Mouse (Mus musculus): ENCODE results near the gene Lrpprc. TPM values are rescaled to one million over a fixed set of nuclear protein-coding genes. Genes with fewer than 3 reads are reported as not detected.

Lrpprc gene
- polyA plus RNA-seq, 1 experiment from 2014 or later = 36.5 TPM

GRCm38 (mm10) chr17:84709403-84709851 lies 81.2 kb downstream of the Lrpprc start:
- no peak overlapping the region for H3K9ac ChIP-seq

DNA sequence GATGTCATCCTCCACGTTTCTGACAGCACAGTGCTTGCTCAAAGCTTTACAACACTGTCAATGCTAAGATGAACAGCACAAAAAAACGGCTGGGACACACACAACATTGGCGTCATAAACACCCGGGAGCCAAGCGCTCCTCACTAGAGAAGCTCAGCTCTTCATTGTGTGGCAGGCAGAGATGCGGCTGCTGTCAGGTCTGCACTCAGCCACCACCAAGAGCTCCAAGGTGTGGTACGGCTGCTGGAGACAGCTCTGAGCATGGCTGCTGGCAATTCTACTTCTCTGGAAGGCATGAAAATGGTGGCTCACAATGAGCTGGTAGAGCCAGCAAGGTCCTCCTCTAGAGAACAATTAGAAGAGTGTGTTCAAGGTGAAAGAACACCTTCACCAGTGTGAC lies 81.8 kb downstream of the Lrpprc start:
- H3K27ac ChIP-seq = no peak overlapping the region

More at GRCm38 (mm10) chr17:84709403-84709851, 81.2 kb downstream of the Lrpprc start:
- Histone ChIP-seq H3K27ac (peak overlapping the region; percentile 59), H3K4me2 (peak overlapping the region; percentile 36), H3K9me3 (replicated peaks) (no peaks in the 10 kb centered on the region), H3K27me3 (peaks cover 17% of the 10 kb centered on the region), H3K36me3 (ENCODE audit: poor library complexity, severe bottlenecking) (peaks cover 32% of the 10 kb centered on the region; the same call in 1 of the 2 replicates), H3K4me3 (no peak overlapping the region), H3K4me1 (peaks cover 34% of the 10 kb centered on the region)
- 23% methylated on average over 17 of the region's 17 CpGs for WGBS
- peak; percentile 54 for ATAC-seq

GRCm38 (mm10) chr17:84707407-84707806 lies 83.2 kb downstream of the Lrpprc start:
- Histone ChIP-seq H3K36me3 (ENCODE audit: poor library complexity, severe bottlenecking) (peaks cover 31% of the 10 kb centered on the region; the same call in 1 of the 2 replicates), H3K27me3 (peaks cover 17% of the 10 kb centered on the region), H3K4me3 (no peak overlapping the region), H3K27ac (no peak overlapping the region), H3K9ac (no peak overlapping the region), H3K4me2 (no peak overlapping the region), H3K9me3 (replicated peaks) (no peaks in the 10 kb centered on the region), H3K4me1 (peaks cover 32% of the 10 kb centered on the region)
- ATAC-seq = no peak
- 71% methylated on average over 4 of the region's 4 CpGs for WGBS

More for the DNA sequence above, 81.8 kb downstream of the Lrpprc start:
- Histone ChIP-seq H3K4me1 (peaks cover 30% of the 10 kb centered on the region), H3K4me3 (no peak overlapping the region), H3K27me3 (peaks cover 17% of the 10 kb centered on the region), H3K9ac (no peak overlapping the region), H3K4me2 (peak overlapping the region; percentile 36; the same call in 1 of the 2 replicates), H3K9me3 (replicated peaks) (no peaks in the 10 kb centered on the region), H3K36me3 (ENCODE audit: poor library complexity, severe bottlenecking) (peaks cover 35% of the 10 kb centered on the region; the same call in 1 of the 2 replicates)
- WGBS = 72% methylated on average over 7 of the region's 7 CpGs
- ATAC-seq = 0 out of 2 replicates have a peak, but pooled peaks have one; percentile 14

GRCm38 (mm10) chr17:84698727-84699126 lies 91.9 kb downstream of the Lrpprc start:
- Histone ChIP-seq H3K27ac (no peak overlapping the region), H3K4me3 (no peak overlapping the region), H3K9ac (no peak overlapping the region), H3K27me3 (peaks cover 15% of the 10 kb centered on the region), H3K9me3 (replicated peaks) (no peaks in the 10 kb centered on the region), H3K4me2 (no peak overlapping the region), H3K4me1 (0 out of 2 replicates have a peak, but pooled peaks cover 6% of the 10 kb centered on the region), H3K36me3 (ENCODE audit: poor library complexity, severe bottlenecking) (no peaks in the 10 kb centered on the region)
- 21% methylated on average over 5 of the region's 5 CpGs for WGBS
- ATAC-seq = peak; percentile 70

DNA sequence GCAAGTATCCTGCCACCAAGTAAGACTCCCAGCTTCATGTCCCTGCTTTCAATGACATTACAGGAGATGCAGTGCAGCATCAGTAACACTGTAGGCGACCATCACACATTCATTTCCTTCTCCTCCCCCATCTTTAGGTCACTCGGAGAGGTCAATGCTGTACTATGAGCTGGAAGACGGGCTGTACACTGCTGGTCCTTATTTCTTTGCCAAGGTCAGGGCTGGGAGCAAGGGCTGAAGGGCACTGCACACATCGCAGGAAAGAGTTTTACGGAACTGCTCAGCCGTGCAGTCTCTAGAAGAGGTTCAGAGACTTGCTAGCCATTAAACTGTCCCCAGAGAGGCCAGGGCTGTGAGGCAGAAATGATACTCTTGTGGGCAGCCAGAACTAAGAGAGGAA lies 94.1 kb downstream of the Lrpprc start:
- ATAC-seq = no peak
- WGBS = 71% methylated on average over 6 of the region's 6 CpGs
- H3K27me3 ChIP-seq = peaks cover 15% of the 10 kb centered on the region
- H3K4me3 ChIP-seq = no peak overlapping the region
- no peak overlapping the region for H3K27ac ChIP-seq
- no peaks in the 10 kb centered on the region for H3K9me3 ChIP-seq (replicated peaks)
- H3K9ac ChIP-seq = no peak overlapping the region
- no peaks in the 10 kb centered on the region for H3K4me1 ChIP-seq
- no peak overlapping the region for H3K4me2 ChIP-seq
- H3K36me3 ChIP-seq (ENCODE audit: poor library complexity, severe bottlenecking) = no peaks in the 10 kb centered on the region

DNA sequence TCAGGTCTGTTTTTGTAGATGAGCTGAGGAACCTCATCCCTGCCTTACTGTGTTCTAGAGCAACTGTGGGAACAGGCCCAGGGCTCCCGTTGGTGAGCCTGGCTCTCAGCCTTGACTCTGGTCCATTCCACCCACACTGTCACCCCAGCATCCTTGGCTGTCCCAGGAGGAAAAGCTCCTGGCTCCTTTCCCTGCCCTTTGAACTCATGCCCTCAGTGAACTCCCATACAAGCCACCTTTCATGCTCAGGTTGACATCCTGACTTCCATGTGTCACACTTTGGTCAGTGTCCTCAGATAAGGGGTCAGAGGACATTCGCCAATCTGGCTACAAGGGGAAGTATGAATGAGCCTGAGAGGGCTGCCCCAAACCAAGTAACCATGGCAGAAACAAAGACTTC lies 96.8 kb downstream of the Lrpprc start:
- no peak overlapping the region for H3K4me2 ChIP-seq
- no peak overlapping the region for H3K9ac ChIP-seq
- 93% methylated on average over 2 of the region's 2 CpGs for whole genome bisulfite sequencing

DNA sequence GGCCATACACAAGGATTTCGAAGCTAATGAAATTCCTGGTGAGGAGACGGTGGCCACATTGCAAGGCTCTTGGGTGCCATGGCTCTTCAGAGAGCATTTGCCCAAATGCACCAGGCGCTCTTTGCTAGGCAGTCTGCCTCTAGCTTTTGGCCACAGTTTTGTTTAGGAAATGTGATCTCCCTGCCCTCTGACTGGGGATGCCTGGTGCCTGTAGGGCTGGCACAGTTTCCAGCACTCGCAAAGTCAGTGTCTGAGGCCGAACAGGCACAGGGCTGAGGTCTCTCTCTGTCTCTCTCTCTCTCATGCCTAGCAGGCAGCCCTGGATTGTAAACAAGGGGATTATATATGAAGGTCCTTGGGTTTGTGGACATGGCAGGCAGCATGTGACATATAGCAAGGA lies 100.5 kb downstream of the Lrpprc start:
- Histone ChIP-seq H3K27ac (no peak overlapping the region; the same call in 1 of the 2 replicates), H3K4me3 (no peak overlapping the region), H3K36me3 (ENCODE audit: poor library complexity, severe bottlenecking) (no peaks in the 10 kb centered on the region), H3K4me1 (no peaks in the 10 kb centered on the region), H3K4me2 (no peak overlapping the region), H3K9me3 (replicated peaks) (no peaks in the 10 kb centered on the region), H3K27me3 (no peaks in the 10 kb centered on the region), H3K9ac (no peak overlapping the region)
- no peak for ATAC-seq
- 93% methylated on average over 5 of the region's 5 CpGs for WGBS

More for the DNA sequence above, 96.8 kb downstream of the Lrpprc start:
- H3K9me3 ChIP-seq (replicated peaks) = no peaks in the 10 kb centered on the region
- no peak for ATAC-seq
- H3K27me3 ChIP-seq = peaks cover 15% of the 10 kb centered on the region
- no peaks in the 10 kb centered on the region for H3K4me1 ChIP-seq
- no peak overlapping the region for H3K4me3 ChIP-seq
- no peaks in the 10 kb centered on the region for H3K36me3 ChIP-seq (ENCODE audit: poor library complexity, severe bottlenecking)
- H3K27ac ChIP-seq = no peak overlapping the region

GRCm38 (mm10) chr17:84689316-84689715 lies 101.3 kb downstream of the Lrpprc start:
- H3K9me3 ChIP-seq (replicated peaks) = no peaks in the 10 kb centered on the region
- ATAC-seq = no peak
- H3K36me3 ChIP-seq (ENCODE audit: poor library complexity, severe bottlenecking) = no peaks in the 10 kb centered on the region
- H3K27ac ChIP-seq = no peak overlapping the region
- H3K4me2 ChIP-seq = no peak overlapping the region
- 89% methylated on average over 5 of the region's 5 CpGs for WGBS
- no peaks in the 10 kb centered on the region for H3K4me1 ChIP-seq
- H3K4me3 ChIP-seq = no peak overlapping the region
- H3K27me3 ChIP-seq = no peaks in the 10 kb centered on the region
- H3K9ac ChIP-seq = no peak overlapping the region

- no peak overlapping the region for H3K4me2 ChIP-seq
- no peak overlapping the region for H3K4me3 ChIP-seq
- H3K27ac ChIP-seq = no peak overlapping the region
- H3K36me3 ChIP-seq (ENCODE audit: poor library complexity, severe bottlenecking) = no peaks in the 10 kb centered on the region
- H3K9me3 ChIP-seq (replicated peaks) = no peaks in the 10 kb centered on the region
- WGBS = 91% methylated on average over 11 of the region's 11 CpGs
- H3K4me1 ChIP-seq = no peaks in the 10 kb centered on the region
- no peaks in the 10 kb centered on the region for H3K27me3 ChIP-seq
- ATAC-seq = no peak
- H3K9ac ChIP-seq = no peak overlapping the region
These were observed 101.8 kb downstream of the Lrpprc start for GRCm38 (mm10) chr17:84688834-84689233.

DNA sequence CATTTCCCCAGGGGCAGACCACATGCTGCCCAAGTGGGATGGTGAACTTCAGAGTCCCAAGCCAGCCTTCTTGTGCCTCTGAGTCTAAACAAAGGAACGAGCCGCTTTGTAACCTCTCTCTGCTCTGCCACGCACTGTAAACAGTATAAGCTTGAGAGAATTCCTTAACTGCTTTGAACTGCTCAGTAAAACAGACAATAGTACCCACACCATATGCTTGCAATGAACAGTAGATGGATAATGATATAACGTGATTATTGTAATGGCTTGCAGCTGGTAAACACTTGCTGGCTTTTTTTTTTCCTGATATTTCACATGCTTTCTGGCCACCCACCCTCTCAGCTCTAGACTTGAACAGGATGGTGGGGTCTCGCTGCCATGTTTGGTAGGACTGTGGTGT lies 102.6 kb downstream of the Lrpprc start:
- WGBS = 76% methylated on average over 5 of the region's 5 CpGs
- no peak overlapping the region for H3K4me2 ChIP-seq

DNA sequence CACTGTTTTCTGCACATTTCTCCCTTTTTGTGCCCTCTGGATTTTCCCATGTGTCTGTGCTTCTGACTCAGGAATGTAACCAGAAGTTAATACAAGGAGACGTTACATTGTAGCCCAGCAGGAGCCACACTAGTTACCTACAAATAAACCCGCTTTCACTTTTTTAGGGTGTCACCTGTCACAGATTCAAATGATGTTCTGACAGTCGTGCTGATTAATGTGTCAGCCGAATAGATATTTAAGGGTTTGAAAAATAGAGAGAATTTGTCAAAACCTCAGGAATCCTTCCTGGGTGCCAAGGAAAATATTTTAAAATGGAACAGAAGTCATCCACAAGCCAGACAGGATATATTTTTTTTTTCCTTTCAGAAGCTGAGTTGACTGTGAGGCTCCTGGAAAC lies 105.3 kb downstream of the Lrpprc start:
- WGBS = 81% methylated on average over 4 of the region's 4 CpGs
- Histone ChIP-seq H3K9me3 (replicated peaks) (no peaks in the 10 kb centered on the region), H3K4me3 (no peak overlapping the region), H3K9ac (no peak overlapping the region), H3K4me1 (no peaks in the 10 kb centered on the region), H3K36me3 (ENCODE audit: poor library complexity, severe bottlenecking) (no peaks in the 10 kb centered on the region), H3K4me2 (no peak overlapping the region), H3K27ac (no peak overlapping the region), H3K27me3 (no peaks in the 10 kb centered on the region)
- ATAC-seq = no peak

More for the DNA sequence above, 102.6 kb downstream of the Lrpprc start:
- Histone ChIP-seq H3K4me1 (no peaks in the 10 kb centered on the region), H3K9ac (no peak overlapping the region), H3K36me3 (ENCODE audit: poor library complexity, severe bottlenecking) (no peaks in the 10 kb centered on the region), H3K27me3 (no peaks in the 10 kb centered on the region), H3K9me3 (replicated peaks) (no peaks in the 10 kb centered on the region), H3K27ac (no peak overlapping the region), H3K4me3 (no peak overlapping the region)
- no peak for ATAC-seq

DNA sequence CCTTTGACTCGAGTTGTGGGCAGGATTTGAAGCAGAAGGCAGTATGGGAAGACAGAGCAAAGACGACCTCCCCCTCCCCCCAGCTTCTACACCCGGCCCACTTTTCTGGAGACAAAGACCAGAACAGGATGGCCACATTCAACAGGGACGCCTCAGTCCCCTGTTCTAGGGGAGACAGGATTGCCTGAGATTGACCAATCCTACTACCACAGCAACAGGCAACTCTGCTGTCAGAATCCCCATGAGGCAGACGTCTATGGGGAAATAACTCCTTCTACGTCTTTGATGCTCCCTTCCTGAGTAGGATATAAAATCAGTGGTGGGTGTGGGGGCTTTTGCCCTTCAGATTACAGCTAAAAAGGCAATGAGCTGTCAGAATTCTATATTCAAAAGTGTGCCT lies 106.3 kb downstream of the Lrpprc start:
- H3K9ac ChIP-seq = no peak overlapping the region
- H3K4me3 ChIP-seq = no peak overlapping the region
- 53% methylated on average over 6 of the region's 6 CpGs for WGBS
- no peaks in the 10 kb centered on the region for H3K9me3 ChIP-seq (replicated peaks)
- H3K27ac ChIP-seq = no peak overlapping the region
- no peaks in the 10 kb centered on the region for H3K27me3 ChIP-seq
- no peaks in the 10 kb centered on the region for H3K4me1 ChIP-seq
- ATAC-seq = no peak
- H3K4me2 ChIP-seq = no peak overlapping the region
- H3K36me3 ChIP-seq (ENCODE audit: poor library complexity, severe bottlenecking) = no peaks in the 10 kb centered on the region

All from forebrain, embryonic 13.5 days (tissue).